Mouse (Mus musculus): ENCODE measurements at regions not wholly inside any gene's neighbourhood (a gene's known extent, or its start where the extent isn't known, plus 50 kb on each side); places are given as distances from the start of the nearest gene placed in this dataset.

DNA sequence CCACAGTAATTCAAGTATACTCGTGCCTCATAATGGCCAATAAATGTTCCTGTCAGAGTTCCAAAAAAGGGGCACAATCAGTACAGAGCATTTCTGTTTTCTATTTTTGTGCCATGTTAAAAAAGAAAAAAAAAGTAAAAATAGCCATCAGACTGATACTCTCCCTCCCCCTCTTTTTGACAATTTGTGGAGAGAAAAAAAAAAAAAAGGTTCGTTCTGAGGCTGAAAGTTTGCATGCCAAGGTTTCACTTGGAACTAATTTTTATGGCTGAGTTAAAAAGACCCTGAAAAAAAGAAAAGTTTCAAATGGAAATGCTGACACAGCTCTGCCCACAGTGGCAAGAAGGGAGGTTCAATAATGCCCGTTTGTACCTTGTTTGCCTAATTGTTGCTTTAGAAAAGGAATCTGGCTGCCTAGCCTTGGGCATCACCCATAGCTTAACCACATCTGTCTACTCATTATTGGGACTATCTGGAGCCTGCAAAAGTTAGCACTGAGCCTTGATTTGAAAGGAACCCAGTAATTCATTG lies 291.9 kb downstream of the Lmo4 start:
- Histone ChIP-seq H3K36me3 (replicated peaks; ENCODE audit: insufficient read depth, low read length) (no peaks in the 10 kb centered on the region), H3K4me2 (ENCODE audit: low read depth, low read length) (no peak overlapping the region), H3K4me3 (ENCODE audit: low read depth, low read length) (no peak overlapping the region), H3K9me3 (ENCODE audit: low read length) (no peaks in the 10 kb centered on the region), H3K9ac (replicated peaks) (no peak overlapping the region), H3K27ac (ENCODE audit: low read depth) (no peak overlapping the region), H3K27me3 (ENCODE audit: insufficient read depth, low read length) (no peaks in the 10 kb centered on the region), H3K4me1 (ENCODE audit: insufficient read depth) (no peaks in the 10 kb centered on the region)
- no peak for DNase-seq
- 55% methylated on average over 3 of the region's 3 CpGs for WGBS (ENCODE audit: insufficient replicate concordance)
- TF ChIP-seq CTCF (IDR thresholded peaks at IDR 0.05; ENCODE audit: low read depth) (no peak), EP300 (IDR thresholded peaks at IDR 0.05; ENCODE audit: low read depth) (no peak)
- no peak for ATAC-seq

DNA sequence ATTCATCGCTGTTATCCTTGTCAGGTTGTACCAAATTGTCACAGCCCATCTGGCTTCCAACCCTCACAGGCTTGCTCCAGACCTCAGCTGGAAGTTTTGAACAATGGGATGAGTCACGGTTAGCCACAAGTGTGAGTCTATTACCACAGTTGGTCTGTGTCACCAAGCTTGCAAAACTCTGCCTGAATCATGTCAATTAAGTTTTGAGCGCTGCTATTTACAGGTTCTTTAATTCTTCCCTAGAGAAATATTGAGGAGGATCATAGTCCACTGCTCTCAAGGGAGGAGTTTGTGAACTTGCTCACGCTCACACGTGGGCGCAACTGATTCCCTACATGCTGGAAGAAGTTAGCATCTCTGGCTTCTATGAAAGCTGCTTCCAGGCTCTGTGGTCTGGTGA lies 292.6 kb downstream of the Lmo4 start:
- Histone ChIP-seq H3K9me3 (ENCODE audit: low read length) (no peaks in the 10 kb centered on the region), H3K27me3 (ENCODE audit: insufficient read depth, low read length) (no peaks in the 10 kb centered on the region), H3K27ac (ENCODE audit: low read depth) (no peak overlapping the region), H3K4me3 (ENCODE audit: low read depth, low read length) (no peak overlapping the region), H3K36me3 (replicated peaks; ENCODE audit: insufficient read depth, low read length) (no peaks in the 10 kb centered on the region), H3K9ac (replicated peaks) (no peak overlapping the region), H3K4me2 (ENCODE audit: low read depth, low read length) (no peak overlapping the region), H3K4me1 (ENCODE audit: insufficient read depth) (no peaks in the 10 kb centered on the region)
- WGBS (ENCODE audit: insufficient replicate concordance): 68% methylated on average over 6 of the region's 6 CpGs
- DNase-seq (no peak), ATAC-seq (no peak)
- TF ChIP-seq CTCF (IDR thresholded peaks at IDR 0.05; ENCODE audit: low read depth): no peak

DNA sequence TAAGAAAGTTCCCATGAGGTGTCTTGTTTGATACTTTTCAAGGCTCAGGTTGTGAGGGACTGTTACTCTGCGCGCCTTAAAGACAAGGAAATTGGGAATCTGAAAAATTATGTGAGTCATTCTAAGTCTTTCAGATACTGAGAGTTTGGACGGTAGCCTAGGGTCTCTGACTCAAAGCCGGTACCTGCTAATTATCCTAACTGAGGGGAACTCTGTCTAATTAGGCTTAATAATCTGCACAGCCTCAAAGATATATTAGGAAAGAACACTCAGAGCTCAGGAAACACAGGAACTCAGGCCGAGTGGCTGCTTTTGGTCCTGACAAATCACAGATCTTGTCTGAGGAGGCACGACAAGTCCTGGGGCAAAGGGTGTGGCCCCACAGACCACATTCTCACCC lies 295.7 kb downstream of the Lmo4 start:
- no peaks in the 10 kb centered on the region for H3K36me3 ChIP-seq (replicated peaks; ENCODE audit: insufficient read depth, low read length)
- no peak overlapping the region for H3K4me3 ChIP-seq (ENCODE audit: low read depth, low read length)
- H3K27me3 ChIP-seq (ENCODE audit: insufficient read depth, low read length): no peaks in the 10 kb centered on the region
- 70% methylated on average over 6 of the region's 6 CpGs for WGBS (ENCODE audit: insufficient replicate concordance)
- DNase-seq: no peak
- no peak overlapping the region for H3K4me2 ChIP-seq (ENCODE audit: low read depth, low read length)
- ATAC-seq: no peak
- TF ChIP-seq EP300 (IDR thresholded peaks at IDR 0.05; ENCODE audit: low read depth) (no peak), CTCF (IDR thresholded peaks at IDR 0.05; ENCODE audit: low read depth) (no peak)
- no peaks in the 10 kb centered on the region for H3K9me3 ChIP-seq (ENCODE audit: low read length)
- H3K4me1 ChIP-seq (ENCODE audit: insufficient read depth): no peaks in the 10 kb centered on the region
- no peak overlapping the region for H3K27ac ChIP-seq (ENCODE audit: low read depth)
- H3K9ac ChIP-seq (replicated peaks): no peak overlapping the region

DNA sequence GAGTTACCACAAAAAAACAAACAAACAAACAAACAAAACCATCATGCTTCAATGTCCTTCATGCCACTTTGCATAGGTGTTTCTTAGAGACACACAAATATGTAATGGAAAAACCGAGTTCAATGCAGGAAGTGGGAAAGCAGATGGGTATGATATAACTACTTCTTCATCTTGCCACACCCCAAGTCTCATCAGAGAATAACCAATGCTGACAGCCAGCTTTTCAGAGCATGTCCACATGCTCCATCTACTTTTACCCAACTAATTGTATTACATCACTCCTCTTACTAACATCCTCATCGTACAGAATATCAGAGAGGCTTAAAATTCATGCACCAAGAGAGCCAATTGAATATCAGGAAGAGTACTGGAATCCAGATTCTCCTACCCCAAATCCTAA lies 301.6 kb downstream of the Lmo4 start:
- DNase-seq (no peak), ATAC-seq (no peak)
- Histone ChIP-seq H3K4me1 (ENCODE audit: insufficient read depth) (no peaks in the 10 kb centered on the region), H3K27ac (ENCODE audit: low read depth) (no peak overlapping the region), H3K36me3 (replicated peaks; ENCODE audit: insufficient read depth, low read length) (no peaks in the 10 kb centered on the region), H3K9me3 (ENCODE audit: low read length) (no peaks in the 10 kb centered on the region), H3K9ac (replicated peaks) (no peak overlapping the region), H3K27me3 (ENCODE audit: insufficient read depth, low read length) (no peaks in the 10 kb centered on the region), H3K4me3 (ENCODE audit: low read depth, low read length) (no peak overlapping the region), H3K4me2 (ENCODE audit: low read depth, low read length) (no peak overlapping the region)
- TF ChIP-seq EP300 (IDR thresholded peaks at IDR 0.05; ENCODE audit: low read depth) (no peak), CTCF (IDR thresholded peaks at IDR 0.05; ENCODE audit: low read depth) (no peak)
- WGBS (ENCODE audit: insufficient replicate concordance): 53% methylated on average over 2 of the region's 2 CpGs

DNA sequence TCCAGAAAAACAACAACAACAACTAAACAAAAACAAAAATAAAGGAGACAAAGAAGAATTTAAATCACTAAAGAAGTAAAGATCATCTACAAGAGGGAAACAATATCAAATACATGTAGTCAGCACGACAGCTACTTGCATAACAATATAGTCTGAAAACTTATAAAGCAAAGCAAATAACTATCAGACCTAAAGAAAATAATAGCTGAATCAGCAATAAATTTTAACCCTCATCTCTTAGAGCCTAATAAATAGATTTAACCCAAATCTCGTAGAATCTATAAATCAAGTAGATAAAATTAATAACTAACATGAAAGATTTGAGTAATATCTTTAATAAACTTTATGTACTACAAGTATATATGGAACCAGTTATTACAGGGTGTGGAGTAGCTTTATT lies 324.2 kb downstream of the Lmo4 start:
- no peak for DNase-seq
- no peak overlapping the region for H3K4me2 ChIP-seq (ENCODE audit: low read depth, low read length)
- 73% methylated on average over 2 of the region's 2 CpGs for WGBS (ENCODE audit: insufficient replicate concordance)
- H3K27ac ChIP-seq (ENCODE audit: low read depth): no peak overlapping the region
- H3K36me3 ChIP-seq (replicated peaks; ENCODE audit: insufficient read depth, low read length): no peaks in the 10 kb centered on the region
- no peak for ATAC-seq
- H3K4me3 ChIP-seq (ENCODE audit: low read depth, low read length): no peak overlapping the region
- no peak overlapping the region for H3K9ac ChIP-seq (replicated peaks)
- no peak for TF ChIP-seq CTCF (IDR thresholded peaks at IDR 0.05; ENCODE audit: low read depth)
- TF ChIP-seq EP300 (IDR thresholded peaks at IDR 0.05; ENCODE audit: low read depth): no peak
- H3K4me1 ChIP-seq (ENCODE audit: insufficient read depth): no peaks in the 10 kb centered on the region
- no peaks in the 10 kb centered on the region for H3K27me3 ChIP-seq (ENCODE audit: insufficient read depth, low read length)
- H3K9me3 ChIP-seq (ENCODE audit: low read length): no peaks in the 10 kb centered on the region

DNA sequence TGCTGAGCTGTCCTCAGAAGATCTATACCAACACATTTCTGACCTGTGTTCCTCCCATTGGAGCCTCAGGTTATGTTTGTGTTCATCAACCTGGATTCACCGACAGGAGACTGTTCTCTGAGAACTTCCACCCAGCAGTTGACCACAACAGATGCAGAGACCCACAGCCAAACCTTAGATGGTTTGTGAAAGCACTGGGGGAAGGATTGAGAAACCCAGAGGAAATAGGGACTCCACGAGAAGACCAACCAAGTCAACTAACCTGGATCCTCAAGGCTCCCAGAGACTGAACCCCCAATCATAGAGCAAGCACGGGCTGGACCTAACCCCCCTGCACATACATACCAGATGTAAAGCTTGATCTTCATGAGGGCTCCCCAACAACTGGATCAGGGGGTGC lies 331.1 kb downstream of the Lmo4 start:
- no peak for DNase-seq
- Histone ChIP-seq H3K4me2 (ENCODE audit: low read depth, low read length) (no peak overlapping the region), H3K9me3 (ENCODE audit: low read length) (no peaks in the 10 kb centered on the region), H3K36me3 (replicated peaks; ENCODE audit: insufficient read depth, low read length) (no peaks in the 10 kb centered on the region), H3K27ac (ENCODE audit: low read depth) (no peak overlapping the region), H3K9ac (replicated peaks) (no peak overlapping the region), H3K27me3 (ENCODE audit: insufficient read depth, low read length) (no peaks in the 10 kb centered on the region), H3K4me1 (ENCODE audit: insufficient read depth) (no peaks in the 10 kb centered on the region), H3K4me3 (ENCODE audit: low read depth, low read length) (no peak overlapping the region)
- 50% methylated on average over 3 of the region's 3 CpGs for whole genome bisulfite sequencing (ENCODE audit: insufficient replicate concordance)
- TF ChIP-seq EP300 (IDR thresholded peaks at IDR 0.05; ENCODE audit: low read depth): no peak
- no peak for TF ChIP-seq CTCF (IDR thresholded peaks at IDR 0.05; ENCODE audit: low read depth)
- no peak for ATAC-seq

DNA sequence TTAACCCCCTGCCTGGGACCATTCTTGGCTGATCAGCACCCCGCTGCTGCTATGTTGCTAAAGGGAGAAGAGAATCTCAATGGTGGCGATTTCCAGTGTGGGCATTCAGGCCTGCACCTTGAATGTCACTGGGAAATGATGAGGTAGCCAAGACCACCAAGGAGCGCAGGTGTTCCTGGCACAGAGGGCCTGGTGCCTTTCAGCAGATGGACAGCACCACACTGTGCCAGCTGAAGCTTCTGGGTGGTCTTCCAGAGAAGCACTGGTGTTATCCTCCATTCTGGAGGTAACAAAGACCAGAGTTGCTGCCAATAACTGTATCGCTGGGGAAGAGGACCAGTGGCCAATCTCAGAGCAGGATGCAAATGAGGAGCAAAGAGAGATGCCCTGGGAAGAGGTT lies 338.5 kb downstream of the Lmo4 start:
- ATAC-seq (no peak), DNase-seq (no peak)
- Histone ChIP-seq H3K27me3 (ENCODE audit: insufficient read depth, low read length) (no peaks in the 10 kb centered on the region), H3K9ac (replicated peaks) (no peak overlapping the region), H3K4me3 (ENCODE audit: low read depth, low read length) (no peak overlapping the region), H3K27ac (ENCODE audit: low read depth) (no peak overlapping the region), H3K4me2 (ENCODE audit: low read depth, low read length) (no peak overlapping the region), H3K4me1 (ENCODE audit: insufficient read depth) (no peaks in the 10 kb centered on the region), H3K36me3 (replicated peaks; ENCODE audit: insufficient read depth, low read length) (no peaks in the 10 kb centered on the region), H3K9me3 (ENCODE audit: low read length) (no peaks in the 10 kb centered on the region)
- WGBS (ENCODE audit: insufficient replicate concordance): 72% methylated on average over 4 of the region's 4 CpGs
- no peak for TF ChIP-seq CTCF (IDR thresholded peaks at IDR 0.05; ENCODE audit: low read depth)
- TF ChIP-seq EP300 (IDR thresholded peaks at IDR 0.05; ENCODE audit: low read depth): no peak

All from liver, postnatal 0 days (tissue).